Mouse (Mus musculus): Measurements from ENCODE around the gene Slc2a10.

- TF ChIP-seq CTCF (IDR thresholded peaks at IDR 0.05) (no peak), POLR2A (IDR thresholded peaks at IDR 0.05; ENCODE audit: insufficient read depth, low read depth, low read length) (no peak), EP300 (IDR thresholded peaks at IDR 0.05; ENCODE audit: insufficient read depth, low read depth, low read length) (no peak)
Measured at GRCm38 (mm10) chr2:165493587-165494210, 9.9 kb upstream of the Slc2a10 start.

All from heart, adult 2 months (tissue).